Mouse (Mus musculus) ES-Bruce4 (cell line): Measurements from ENCODE around the gene Rundc1.

Experiments
- CTCF ChIP-seq: IDR thresholded peaks from one replicate; pipeline ENCODE4 v1.8.1; 2011; ENCODE audit warnings: low read depth, low read length
- EP300 ChIP-seq: IDR thresholded peaks from 2 replicates; pipeline ENCODE4 v1.6.1; 2011; ENCODE audit warnings: low read depth, low read length; ENCODE audit not compliant: insufficient read depth

DNA sequence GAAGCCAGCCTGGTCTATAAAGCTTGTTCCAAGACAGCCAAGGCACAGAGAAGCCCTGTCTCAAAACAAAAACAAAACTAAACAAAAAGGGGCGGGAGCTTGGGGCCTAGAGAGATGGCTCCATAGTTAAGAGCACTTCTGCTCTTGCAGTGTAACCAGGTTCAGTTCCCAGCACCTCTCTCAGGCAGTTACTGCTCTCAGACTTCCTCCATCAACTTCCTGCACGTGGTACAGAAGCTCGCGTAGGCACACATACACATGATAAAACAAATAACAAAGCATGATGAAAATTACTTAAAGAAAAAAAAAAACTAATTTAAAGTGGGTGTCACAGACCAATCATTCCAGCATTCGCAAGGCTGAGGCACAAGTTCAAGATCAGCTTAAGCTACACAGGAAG, 4.7 kb upstream of the Rundc1 start:
- TF ChIP-seq EP300 (no peak), CTCF (no peak)
